Mouse (Mus musculus): ENCODE measurements around the gene Kcnq1. TPM values are rescaled to one million over a fixed set of nuclear protein-coding genes. Genes with fewer than 3 reads are reported as not detected.

The Kcnq1 gene
- total RNA-seq, 2 experiments from 2014 or later = 4.4 to 5.0 TPM

DNA sequence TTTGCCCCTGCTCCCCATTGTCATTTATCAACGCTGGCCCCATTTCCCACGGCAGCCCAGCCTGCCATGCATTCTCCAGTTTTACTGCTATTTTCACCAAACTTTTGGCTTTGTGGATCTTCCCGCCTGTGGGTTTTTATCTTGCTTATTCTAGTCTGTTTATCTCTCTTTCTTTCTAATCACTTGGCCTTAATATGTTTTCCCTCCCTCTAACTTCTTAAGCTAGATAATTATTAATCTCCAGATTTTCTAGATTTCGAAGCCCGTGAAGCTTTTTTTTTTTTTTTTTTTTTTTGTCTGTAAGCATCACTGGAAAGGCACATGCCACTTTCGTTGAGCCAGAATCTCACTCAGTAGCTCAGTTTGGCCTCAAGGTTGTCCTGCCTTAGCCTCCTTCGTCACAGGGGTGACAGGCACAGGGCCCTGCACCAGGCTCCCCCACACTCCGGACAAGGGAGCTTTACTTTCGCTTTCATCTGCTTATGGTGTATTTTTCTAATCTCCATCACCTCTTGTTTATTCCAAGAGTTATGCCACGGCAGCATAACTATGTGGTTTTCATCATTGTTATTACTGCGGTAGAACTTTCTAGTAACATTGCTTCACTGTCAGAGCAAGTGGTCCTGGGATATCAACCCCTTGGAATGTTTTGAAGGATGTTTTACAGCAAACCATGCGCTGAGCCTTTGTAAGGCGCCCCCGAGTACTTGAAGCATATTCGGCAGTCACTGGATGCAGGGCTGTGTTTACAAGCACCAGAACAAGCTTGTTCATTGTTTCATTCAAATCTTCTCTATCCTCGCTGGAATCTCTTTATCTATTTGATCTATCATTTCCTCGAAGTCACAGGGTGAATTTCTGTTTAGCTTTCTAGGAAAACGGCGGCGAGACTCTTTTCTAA is 261.5 kb downstream of the Kcnq1 start:
- peak; percentile 47 for DNase-seq

DNA sequence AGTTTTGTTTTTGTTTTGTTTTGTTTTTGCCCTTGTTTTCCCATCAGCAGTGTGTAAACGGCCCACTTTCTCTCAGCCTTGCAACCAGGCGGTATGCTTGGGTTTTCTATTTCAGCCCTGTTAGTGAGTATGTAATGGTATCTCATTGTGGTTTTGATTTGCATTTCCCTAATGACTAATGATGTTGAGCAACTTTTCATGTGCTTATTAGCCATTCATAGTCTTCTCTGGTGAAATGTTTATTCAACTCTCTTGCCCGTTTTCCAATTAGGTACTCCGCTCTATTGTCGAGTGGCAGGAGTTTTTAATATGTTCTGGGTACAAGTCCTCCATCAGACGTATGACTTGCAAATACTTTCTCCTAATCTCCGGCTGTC is 262.1 kb downstream of the Kcnq1 start:
- DNase-seq = no peak

- no peak for DNase-seq
Measured at GRCm38 (mm10) chr7:143371336-143371735, 265.2 kb downstream of the Kcnq1 start.

DNA sequence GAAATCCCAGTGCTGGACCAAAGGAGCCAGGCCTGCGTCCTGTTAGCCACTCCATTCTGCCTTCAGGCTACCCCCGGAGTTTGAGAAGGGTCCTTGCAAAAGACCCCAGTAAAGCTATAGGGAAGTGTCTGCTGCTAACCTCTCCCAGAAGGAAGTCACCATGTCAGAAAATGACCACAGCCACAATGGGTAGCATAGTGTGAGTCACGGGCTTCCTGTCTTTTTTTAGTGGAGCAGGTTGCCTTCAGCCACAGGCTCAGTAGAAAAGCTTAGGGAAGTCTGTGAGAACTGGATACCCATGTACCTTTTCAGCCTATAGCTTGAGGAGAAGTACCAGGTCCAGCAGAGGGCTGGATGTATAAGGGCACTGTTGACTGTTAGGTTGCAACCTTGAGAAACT is 267.1 kb downstream of the Kcnq1 start:
- DNase-seq = no peak

DNA sequence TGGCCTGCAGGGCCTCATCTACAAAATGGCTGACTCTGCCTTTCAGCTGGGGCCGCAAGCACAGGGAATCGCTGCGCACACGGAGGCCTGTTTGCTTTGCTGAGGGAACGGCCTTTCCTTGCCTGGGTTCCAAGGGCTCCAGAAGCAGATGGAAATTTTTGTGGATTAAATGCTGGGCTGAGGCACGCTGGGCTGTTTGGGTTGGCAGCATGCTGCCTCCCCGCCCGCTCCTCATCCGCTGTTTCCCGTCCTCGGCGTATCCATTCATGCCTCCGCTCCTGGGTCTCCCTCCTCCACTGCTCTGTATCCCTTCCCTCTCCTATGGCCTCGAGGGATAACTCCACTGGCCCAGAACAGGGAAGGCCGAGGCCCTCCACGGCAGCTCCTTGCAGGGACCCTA is 269.8 kb downstream of the Kcnq1 start:
- DNase-seq = no peak

- DNase-seq = no peak
Measured at GRCm38 (mm10) chr7:143380466-143381073, 274.4 kb downstream of the Kcnq1 start.

GRCm38 (mm10) chr7:143386632-143387031 is 280.5 kb downstream of the Kcnq1 start:
- DNase-seq = no peak

- DNase-seq = peak; percentile 89
Measured at GRCm38 (mm10) chr7:143388783-143389695, 282.9 kb downstream of the Kcnq1 start.

- peak; percentile 31 for DNase-seq
Measured at GRCm38 (mm10) chr7:143389860-143390259, 283.7 kb downstream of the Kcnq1 start.

DNA sequence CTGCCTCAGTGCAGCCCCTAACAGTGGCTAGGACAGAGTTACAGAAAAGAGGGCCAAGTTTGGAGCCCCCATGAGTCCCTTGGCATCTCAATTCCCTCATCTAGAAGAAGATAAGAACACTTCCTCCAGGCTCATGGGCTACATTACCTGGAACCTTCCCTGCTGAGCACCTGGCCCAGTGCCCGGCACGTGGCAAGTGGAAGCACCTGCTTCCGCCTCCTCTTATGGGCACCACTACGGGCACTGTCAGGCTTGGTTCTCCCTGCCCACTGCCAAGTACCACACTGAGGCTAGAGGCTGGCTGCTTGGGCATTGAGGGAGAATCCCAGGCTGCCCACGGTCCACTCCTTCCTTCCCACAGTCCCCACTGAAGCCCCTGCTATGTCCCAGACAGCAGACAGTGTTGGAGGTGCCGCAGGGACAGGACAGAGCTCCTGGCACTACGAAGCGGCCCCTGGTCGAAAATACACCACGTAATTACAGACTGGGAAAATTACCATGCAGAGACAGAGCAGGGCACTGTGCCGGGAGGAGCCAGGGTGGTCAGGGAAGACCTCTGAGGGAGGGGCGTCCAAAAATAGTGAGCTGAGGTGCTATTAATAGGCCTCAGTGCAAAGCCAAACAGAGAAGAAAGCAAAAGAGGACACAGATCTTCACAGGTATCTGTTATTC is 284.3 kb downstream of the Kcnq1 start:
- no peak for DNase-seq

DNA sequence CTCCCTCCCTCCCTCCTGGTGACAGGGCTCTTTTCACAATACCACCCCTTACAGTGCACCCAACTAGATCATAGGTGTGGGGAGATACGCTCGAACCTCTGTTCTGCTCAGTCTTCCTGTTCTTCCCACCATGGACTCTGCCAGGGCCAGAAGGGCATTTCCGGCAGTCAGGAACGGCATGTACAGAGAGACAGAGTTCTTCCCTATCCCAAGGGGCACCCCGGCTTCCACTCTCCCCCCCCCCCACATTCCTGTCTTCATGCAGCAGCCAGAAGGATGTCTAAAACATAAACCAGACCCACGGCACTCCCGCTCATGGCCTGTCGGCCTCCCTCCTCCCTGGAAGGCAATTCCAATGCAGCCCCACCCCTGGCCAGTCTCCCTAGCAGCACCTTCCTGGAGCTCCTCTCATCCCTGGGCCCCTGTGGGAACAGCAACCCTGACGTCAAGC is 289.0 kb downstream of the Kcnq1 start:
- DNase-seq = no peak

DNA sequence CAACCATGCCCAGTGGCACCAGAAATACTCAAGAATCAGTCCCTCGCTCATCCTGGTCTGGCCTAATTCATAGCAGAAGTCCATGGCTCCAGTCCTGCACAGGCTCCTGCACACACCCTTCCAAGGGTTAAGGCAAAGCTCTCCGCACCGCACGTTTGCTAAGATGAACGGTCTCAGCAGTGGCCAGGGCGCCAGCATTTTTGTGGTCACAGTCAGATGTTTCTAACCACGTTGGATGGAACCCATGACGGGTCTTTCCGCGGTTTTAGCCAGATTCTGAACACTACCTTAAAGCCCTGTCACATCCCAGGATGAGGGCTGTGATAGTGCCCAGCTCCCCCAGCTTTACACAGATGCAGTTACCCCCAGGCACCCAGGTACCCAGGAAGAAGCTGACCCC is 293.6 kb downstream of the Kcnq1 start:
- DNase-seq = no peak

GRCm38 (mm10) chr7:143400599-143400998 is 294.4 kb downstream of the Kcnq1 start:
- no peak for DNase-seq

DNA sequence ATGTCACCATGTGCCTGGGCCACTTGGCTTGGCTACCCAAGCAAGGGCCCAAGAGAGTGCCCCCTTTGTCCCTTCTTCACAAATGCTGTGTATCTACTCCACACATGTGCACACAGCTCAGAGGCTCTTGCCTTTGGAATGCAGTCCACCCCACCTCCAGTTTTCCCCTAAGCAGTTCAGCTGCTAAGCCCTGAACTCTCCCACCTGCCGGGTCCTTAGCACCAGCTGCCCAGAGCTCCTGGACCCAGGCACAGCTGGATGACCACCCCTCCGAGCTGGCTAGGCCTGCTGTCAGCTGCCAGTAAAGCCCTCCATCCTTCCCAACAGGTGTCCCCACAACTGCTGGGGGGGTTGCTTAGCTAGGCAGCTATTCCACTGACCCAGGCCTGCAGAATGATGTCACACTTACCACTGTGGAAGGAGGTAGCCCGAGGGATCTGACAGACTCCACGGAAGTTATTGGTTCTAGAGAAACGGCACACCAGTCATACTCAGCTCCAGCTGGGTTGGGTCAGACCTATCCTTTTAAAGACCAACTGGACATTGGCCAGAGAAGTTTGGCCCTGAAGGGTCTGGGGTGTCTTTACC is 295.4 kb downstream of the Kcnq1 start:
- no peak for DNase-seq

- DNase-seq = no peak
Measured at GRCm38 (mm10) chr7:143404296-143404695, 298.1 kb downstream of the Kcnq1 start.

GRCm38 (mm10) chr7:143407931-143408501 is 301.9 kb downstream of the Kcnq1 start:
- DNase-seq = peak; percentile 34

- DNase-seq = peak; percentile 70
Measured at GRCm38 (mm10) chr7:143408615-143409021, 302.5 kb downstream of the Kcnq1 start.

DNA sequence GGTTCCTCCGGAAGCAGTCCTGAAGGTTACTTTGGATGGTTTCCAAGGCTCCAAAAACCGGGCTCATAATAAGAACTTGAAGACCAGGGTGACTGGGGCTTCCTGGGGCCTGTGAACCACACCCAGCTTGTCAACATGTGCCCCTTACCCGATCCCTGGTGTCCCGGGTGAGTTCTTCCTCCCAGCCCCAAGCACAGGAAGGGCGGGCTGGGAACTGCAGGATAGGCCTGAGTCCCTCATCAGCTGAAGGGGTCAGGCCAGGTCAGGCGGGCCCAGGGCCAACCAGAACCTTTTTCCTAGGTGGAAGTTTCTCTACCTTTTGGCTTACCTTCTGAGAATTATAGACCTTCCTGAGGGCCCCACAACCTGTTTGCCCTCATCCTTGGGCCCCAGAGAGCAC is 306.4 kb downstream of the Kcnq1 start:
- DNase-seq = no peak

DNA sequence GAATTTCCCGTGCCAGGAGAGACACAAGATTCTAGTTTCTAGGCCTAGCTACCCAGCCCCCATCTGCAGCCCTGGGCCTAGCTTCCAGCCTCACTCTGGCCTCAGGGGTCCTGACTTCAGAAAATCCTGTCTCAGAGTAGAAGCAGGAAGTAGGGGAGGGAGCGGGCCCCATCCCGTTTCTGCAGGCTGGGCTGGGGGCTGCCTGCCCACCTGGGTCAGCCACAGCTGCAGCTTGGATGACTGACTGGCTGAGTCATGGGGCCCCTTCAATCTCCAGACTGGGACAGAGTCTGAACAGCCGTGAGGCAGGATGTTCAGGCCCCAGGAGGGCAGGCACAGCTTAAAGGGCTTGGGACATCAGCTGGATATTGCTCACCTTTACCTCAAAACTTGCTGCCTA is 308.9 kb downstream of the Kcnq1 start:
- DNase-seq = no peak

- no peak for DNase-seq
Measured at GRCm38 (mm10) chr7:143416406-143416805, 310.2 kb downstream of the Kcnq1 start.

- DNase-seq = no peak
Measured at GRCm38 (mm10) chr7:143417875-143418274, 311.7 kb downstream of the Kcnq1 start.
